Mouse (Mus musculus) brain, embryonic 14.5 days (tissue): Measurements from ENCODE around the gene Ces1a.

ENCODE experiments used
- CTCF ChIP-seq: fragments of 200-500 bp; IDR thresholded peaks from 2 replicates; pipeline ENCODE4 v1.5.1; 2012; ENCODE audit warnings: inconsistent platforms, mild to moderate bottlenecking, moderate library complexity, borderline replicate concordance; ENCODE audit not compliant: insufficient read depth, insufficient read length; ENCODE audit errors: extremely low read depth
- POLR2A ChIP-seq: fragments of 200-500 bp; IDR thresholded peaks from 2 replicates; pipeline ENCODE4 v1.6.1; 2012; ENCODE audit warnings: mild to moderate bottlenecking, inconsistent platforms, borderline replicate concordance; ENCODE audit not compliant: poor library complexity, insufficient read depth, insufficient read length, severe bottlenecking; ENCODE audit errors: extremely low read depth

DNA sequence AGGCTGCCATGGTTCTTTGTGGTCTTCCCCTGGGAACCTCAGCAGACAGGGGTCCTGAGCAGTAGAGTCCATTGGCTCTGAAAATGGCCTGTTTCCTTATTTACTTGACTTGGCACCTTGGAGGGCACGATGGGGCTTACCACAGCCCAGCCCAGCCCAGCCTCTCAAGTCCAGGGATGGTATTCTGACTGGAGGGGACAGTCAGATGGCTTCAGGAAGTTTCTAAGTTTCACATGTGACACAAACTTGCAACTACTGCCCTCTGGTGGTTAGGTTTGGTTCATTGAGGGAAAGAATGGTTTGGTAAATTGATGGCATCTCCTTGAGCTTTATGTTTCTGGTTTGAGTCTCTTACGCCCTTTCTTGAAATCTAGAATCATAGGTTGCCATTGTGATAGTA, 49.4 kb downstream of the Ces1a start:
- TF ChIP-seq POLR2A (no peak), CTCF (peak; percentile 65; the same call in 1 of the 2 replicates)
